Mouse (Mus musculus) heart, adult 2 months (tissue): ENCODE data around the gene Nkiras1. TPM values are rescaled to one million over a fixed set of nuclear protein-coding genes. Genes with fewer than 3 reads are reported as not detected.

Experiments
- DNase-seq, 2 experiments: peaks; one replicate each; pipeline ENCODE4 v3.0.0; 2021
- H3K27ac ChIP-seq: fragments of 200-600 bp; 2 replicates; pipeline ENCODE4 v1.8.1; 2022
- H3K27me3 ChIP-seq: fragments of 200-500 bp; 2 replicates; pipeline ENCODE4 v1.6.1; 2012; ENCODE audit warnings: mild to moderate bottlenecking, low read length, inconsistent platforms, mixed read lengths; ENCODE audit not compliant: control insufficient read depth, insufficient read depth
- H3K36me3 ChIP-seq: fragments of 200-500 bp; 2 replicates; pipeline ENCODE4 v1.6.1; 2012; ENCODE audit warnings: low read length, inconsistent platforms; ENCODE audit not compliant: control insufficient read depth, insufficient read depth
- H3K4me1 ChIP-seq: fragments of 200-500 bp; 2 replicates; pipeline ENCODE4 v1.6.1; 2011; ENCODE audit warnings: low read length; ENCODE audit not compliant: control insufficient read depth, insufficient read depth
- H3K4me3 ChIP-seq: fragments of 200-600 bp; 2 replicates; pipeline ENCODE4 v1.8.1; 2022
- H3K79me2 ChIP-seq: fragments of 200-500 bp; replicated peaks from 2 replicates; pipeline ENCODE4 v1.6.1; 2012; ENCODE audit warnings: mild to moderate bottlenecking, inconsistent platforms, low read length, moderate library complexity, mixed read lengths; ENCODE audit not compliant: control insufficient read depth, insufficient read depth
- H3K9ac ChIP-seq: fragments of 200-500 bp; 2 replicates; pipeline ENCODE4 v1.6.1; 2012; ENCODE audit warnings: low read depth, mild to moderate bottlenecking, control low read depth, inconsistent platforms, low read length, mixed read lengths
- CTCF ChIP-seq: fragments of 200-600 bp; IDR thresholded peaks from 2 replicates; pipeline ENCODE4 v1.8.1; 2022; ENCODE audit warnings: antibody characterized with exemption, mild to moderate bottlenecking, moderate library complexity
- EP300 ChIP-seq: fragments of 200-500 bp; IDR thresholded peaks from 2 replicates; pipeline ENCODE4 v1.6.1; 2011; ENCODE audit warnings: low read depth, low read length, control low read depth; ENCODE audit not compliant: insufficient read depth
- POLR2A ChIP-seq: fragments of 200-500 bp; IDR thresholded peaks from 2 replicates; pipeline ENCODE4 v1.6.1; 2011; ENCODE audit warnings: mild to moderate bottlenecking, low read depth, low read length, control low read depth; ENCODE audit not compliant: insufficient read depth
- WGBS: fragments of 180-500 bp; shearing (Covaris S2); methylation state at CpG from one replicate; pipeline ENCODE4 v1.1.7; 2018; 5-methylcytosine and 5-hydroxymethylcytosine counted together
- intact Hi-C: fragments of 180-260 bp; cut with DNase I; formaldehyde crosslinking; loops from one replicate; pipeline ENCODE4 v1.15.1; 2025
- polyA plus RNA-seq: library from polyadenylated mRNA; depleted of rRNA; stranded (reverse); fragments of >200 nt; gene quantifications from 2 replicates; pipeline ENCODE4 v1.2.3, GENCODE M21; 2012
- total RNA-seq, 2 experiments: library from RNA; stranded (reverse); gene quantifications; 2 replicates each; pipeline ENCODE4 v1.2.3; 2021

Gene Nkiras1
- total and polyA plus RNA-seq, 3 experiments = 12.7 to 35.9 (median 31.5) TPM

GRCm38 (mm10) chr14:18238750-18239731 is 31.9 kb upstream of the Nkiras1 start, which contains the start of gene Nr1d2:
Gene Nr1d2 (minus strand): TSS chr14:18239127.
- Histone ChIP-seq H3K36me3 (peaks cover 16% of the 10 kb centered on the region), H3K27me3 (no peaks in the 10 kb centered on the region), H3K4me3 (peak within 1 kb of the TSS; percentile 66), H3K27ac (peak within 1 kb of the TSS; percentile 99), H3K9ac (peak within 1 kb of the TSS; percentile 97), H3K4me1 (peaks cover 7% of the 10 kb centered on the region), H3K79me2 (no peaks in the 10 kb centered on the region; the same call in 1 of the 2 replicates)
- WGBS = 2% methylated on average over 62 of the region's 66 CpGs
- peak; percentile 97 to 100 for DNase-seq
- intact Hi-C loops = loop anchor here (1.0 kb wide), 1 partner anchor 32 kb away; the partner anchor contains the start of genes Nkiras1 and Rpl15
- TF ChIP-seq EP300 (peak; percentile 18; the same call in 1 of the 2 replicates), CTCF (peak; percentile 43), POLR2A (peak; percentile 84)

- H3K36me3 ChIP-seq = peaks cover 7% of the 10 kb centered on the region
- no peak for TF ChIP-seq POLR2A
- no peak for TF ChIP-seq CTCF
- no peak for TF ChIP-seq EP300
- no peak overlapping the region for H3K9ac ChIP-seq
- H3K27me3 ChIP-seq = no peaks in the 10 kb centered on the region
- H3K4me1 ChIP-seq = no peaks in the 10 kb centered on the region
- 52% methylated on average over 7 of the region's 7 CpGs for WGBS
- H3K27ac ChIP-seq = no peak overlapping the region
- H3K79me2 ChIP-seq = no peaks in the 10 kb centered on the region; the same call in 1 of the 2 replicates
- intact Hi-C loops = loop anchor here (5.0 kb wide), 1 partner anchor 92 kb away; the partner anchor contains the start of gene Ube2e1
- DNase-seq = no peak
- H3K4me3 ChIP-seq = no peak overlapping the region
These were observed 30.8 kb upstream of the Nkiras1 start for GRCm38 (mm10) chr14:18240132-18240531.

GRCm38 (mm10) chr14:18241786-18242185 is 29.1 kb upstream of the Nkiras1 start:
- WGBS = 90% methylated on average over 4 of the region's 4 CpGs
- no peak for DNase-seq

DNA sequence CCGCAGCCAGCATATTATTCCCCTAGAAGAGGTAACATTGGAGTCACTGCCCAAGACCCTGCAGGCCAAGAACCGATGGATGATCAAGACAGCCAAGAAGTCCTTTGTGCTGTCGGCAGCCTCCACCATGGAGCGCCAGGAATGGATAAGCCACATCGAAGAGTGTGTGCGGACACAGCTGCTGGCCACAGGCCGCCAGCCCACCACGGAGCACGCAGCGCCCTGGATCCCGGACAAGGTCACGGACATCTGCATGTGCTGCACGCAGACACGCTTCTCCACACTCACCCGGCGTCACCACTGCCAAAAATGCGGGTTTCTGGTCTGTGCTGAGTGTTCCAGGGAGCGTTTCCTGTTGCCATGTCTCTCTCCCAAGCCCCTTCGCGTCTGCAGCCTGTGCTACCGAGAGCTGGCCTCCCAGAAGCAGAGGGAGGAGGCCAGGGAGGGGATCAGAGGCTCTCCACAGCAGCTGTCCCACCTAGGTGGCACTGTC is 28.3 kb upstream of the Nkiras1 start:
- H3K4me3 ChIP-seq = no peak overlapping the region
- H3K36me3 ChIP-seq = no peaks in the 10 kb centered on the region
- DNase-seq = no peak
- intact Hi-C loops = loop anchor here (5.0 kb wide), 1 partner anchor 90 kb away; the partner anchor contains the start of gene Ube2e1
- H3K27ac ChIP-seq = no peak overlapping the region
- H3K79me2 ChIP-seq = no peaks in the 10 kb centered on the region
- WGBS = 78% methylated on average over 21 of the region's 21 CpGs
- TF ChIP-seq EP300 = no peak
- no peak for TF ChIP-seq POLR2A
- TF ChIP-seq CTCF = no peak
- no peaks in the 10 kb centered on the region for H3K27me3 ChIP-seq
- no peak overlapping the region for H3K9ac ChIP-seq
- no peaks in the 10 kb centered on the region for H3K4me1 ChIP-seq

More at GRCm38 (mm10) chr14:18241786-18242185, 29.1 kb upstream of the Nkiras1 start:
- Histone ChIP-seq H3K9ac (no peak overlapping the region), H3K79me2 (no peaks in the 10 kb centered on the region; the same call in 1 of the 2 replicates), H3K4me1 (no peaks in the 10 kb centered on the region), H3K36me3 (peaks cover 5% of the 10 kb centered on the region), H3K27me3 (no peaks in the 10 kb centered on the region), H3K4me3 (no peak overlapping the region), H3K27ac (no peak overlapping the region)
- intact Hi-C loops = loop anchor here (5.0 kb wide), 1 partner anchor 91 kb away; the partner anchor contains the start of gene Ube2e1
- TF ChIP-seq EP300 = no peak
- no peak for TF ChIP-seq CTCF
- no peak for TF ChIP-seq POLR2A

DNA sequence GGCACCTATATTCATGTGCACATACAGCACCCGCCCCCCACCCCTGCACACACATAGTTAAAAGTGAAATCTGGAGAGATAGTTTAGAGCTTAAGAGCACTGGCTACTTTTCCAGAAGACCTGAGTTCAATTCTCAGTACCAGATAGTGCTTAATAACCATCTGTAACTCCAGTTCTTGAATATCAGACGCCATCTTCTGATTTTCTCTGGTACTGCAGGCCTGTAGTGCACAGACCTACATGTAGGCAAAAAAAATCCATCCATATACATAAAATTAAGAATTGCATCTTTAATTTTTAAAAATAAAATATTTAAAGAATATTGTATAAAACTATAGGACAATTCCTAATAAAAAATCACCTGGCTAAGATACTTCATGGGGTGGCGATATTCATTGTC is 9.7 kb upstream of the Nkiras1 start:
- 84% methylated on average over 3 of the region's 3 CpGs for WGBS
- no peaks in the 10 kb centered on the region for H3K27me3 ChIP-seq
- no peak overlapping the region for H3K9ac ChIP-seq
- no peak for TF ChIP-seq POLR2A
- peak; percentile 30 for TF ChIP-seq CTCF
- intact Hi-C loops = no loop called here
- no peak for DNase-seq
- H3K36me3 ChIP-seq = no peaks in the 10 kb centered on the region
- no peak overlapping the region for H3K27ac ChIP-seq
- H3K4me1 ChIP-seq = no peaks in the 10 kb centered on the region
- H3K79me2 ChIP-seq = no peaks in the 10 kb centered on the region
- H3K4me3 ChIP-seq = no peak overlapping the region
